Mouse (Mus musculus) thymus, adult 2 months (tissue): ENCODE data around the gene C2cd5. TPM values are rescaled to one million over a fixed set of nuclear protein-coding genes. Genes with fewer than 3 reads are reported as not detected.

ENCODE experiments used
- DNase-seq: peaks from one replicate; pipeline ENCODE4 v3.0.0; 2021
- H3K27ac ChIP-seq: fragments of 200-500 bp; 2 replicates; pipeline ENCODE4 v1.5.1; 2012; ENCODE audit warnings: low read length, control low read depth; ENCODE audit not compliant: control insufficient read depth, insufficient read depth
- H3K27me3 ChIP-seq: fragments of 200-500 bp; 2 replicates; pipeline ENCODE4 v1.6.1; 2012; ENCODE audit warnings: mild to moderate bottlenecking, low read length, moderate library complexity, mixed read lengths; ENCODE audit not compliant: control insufficient read depth, insufficient read depth
- H3K36me3 ChIP-seq: fragments of 200-500 bp; 2 replicates; pipeline ENCODE4 v1.6.1; 2012; ENCODE audit warnings: mild to moderate bottlenecking, low read length, moderate library complexity; ENCODE audit not compliant: control insufficient read depth, insufficient read depth
- H3K4me1 ChIP-seq: fragments of 200-500 bp; replicated peaks from 2 replicates; pipeline ENCODE4 v1.6.1; 2012; ENCODE audit warnings: low read length; ENCODE audit not compliant: control insufficient read depth, insufficient read depth
- H3K4me3 ChIP-seq: fragments of 200-500 bp; 2 replicates; pipeline ENCODE4 v1.5.1; 2012; ENCODE audit warnings: mild to moderate bottlenecking, low read length, control low read depth, moderate library complexity; ENCODE audit not compliant: control insufficient read depth, insufficient read depth
- CTCF ChIP-seq: fragments of 200-500 bp; IDR thresholded peaks from 2 replicates; pipeline ENCODE4 v1.5.1; 2012; ENCODE audit warnings: mild to moderate bottlenecking, control low read depth, low read length, moderate library complexity, borderline replicate concordance; ENCODE audit not compliant: control insufficient read depth, poor library complexity, insufficient read depth; ENCODE audit errors: extremely low read depth
- POLR2A ChIP-seq: fragments of 200-500 bp; IDR thresholded peaks from 2 replicates; pipeline ENCODE4 v1.6.1; 2012; ENCODE audit warnings: mild to moderate bottlenecking, low read length, control low read depth, moderate library complexity; ENCODE audit not compliant: control insufficient read depth, poor library complexity, insufficient read depth; ENCODE audit errors: extremely low read depth
- WGBS: fragments of 180-500 bp; shearing (Covaris S2); methylation state at CpG from one replicate; pipeline ENCODE4 v1.1.7; 2018; 5-methylcytosine and 5-hydroxymethylcytosine counted together
- polyA plus RNA-seq: library from polyadenylated mRNA; depleted of rRNA; stranded (reverse); fragments of >200 nt; gene quantifications from 2 replicates; pipeline ENCODE4 v1.2.3, GENCODE M21; 2012

C2cd5 gene
- polyA plus RNA-seq, 1 experiment: 36.2 TPM

- Histone ChIP-seq H3K27me3 (no peaks in the 10 kb centered on the region), H3K27ac (peak overlapping the region; percentile 44; the same call in 1 of the 2 replicates), H3K4me1 (peaks cover 59% of the 10 kb centered on the region), H3K4me3 (no peak overlapping the region), H3K36me3 (no peaks in the 10 kb centered on the region)
- 57% methylated on average over 7 of the region's 7 CpGs for WGBS
- TF ChIP-seq CTCF (no peak), POLR2A (no peak)
- no peak for DNase-seq
Measured at GRCm38 (mm10) chr6:143110371-143110770, 10.4 kb upstream of the C2cd5 start.

GRCm38 (mm10) chr6:143109622-143110218 is 9.8 kb upstream of the C2cd5 start:
- TF ChIP-seq POLR2A (no peak), CTCF (no peak)
- Histone ChIP-seq H3K27ac (peak overlapping the region; percentile 16; the same call in 1 of the 2 replicates), H3K4me1 (peaks cover 52% of the 10 kb centered on the region), H3K36me3 (no peaks in the 10 kb centered on the region), H3K4me3 (no peak overlapping the region), H3K27me3 (no peaks in the 10 kb centered on the region)
- DNase-seq: no peak
- WGBS: 59% methylated on average over 16 of the region's 16 CpGs

- TF ChIP-seq CTCF (no peak), POLR2A (no peak)
- H3K36me3 ChIP-seq: no peaks in the 10 kb centered on the region
- H3K27ac ChIP-seq: no peak overlapping the region
- no peak for DNase-seq
- peaks cover 44% of the 10 kb centered on the region for H3K4me1 ChIP-seq
- no peak overlapping the region for H3K4me3 ChIP-seq
- 96% methylated on average over 13 of the region's 13 CpGs for WGBS
- H3K27me3 ChIP-seq: no peaks in the 10 kb centered on the region
Measured at GRCm38 (mm10) chr6:143108031-143108430, 8.1 kb upstream of the C2cd5 start.

GRCm38 (mm10) chr6:143107611-143108010 is 7.7 kb upstream of the C2cd5 start:
- 95% methylated on average over 4 of the region's 4 CpGs for WGBS
- no peak overlapping the region for H3K27ac ChIP-seq
- TF ChIP-seq POLR2A: no peak
- no peak for TF ChIP-seq CTCF
- H3K4me3 ChIP-seq: no peak overlapping the region
- H3K36me3 ChIP-seq: no peaks in the 10 kb centered on the region
- H3K27me3 ChIP-seq: no peaks in the 10 kb centered on the region
- DNase-seq: no peak
- H3K4me1 ChIP-seq: peaks cover 44% of the 10 kb centered on the region

- 25% methylated on average over 3 of the region's 3 CpGs for WGBS
- H3K4me1 ChIP-seq: peaks cover 34% of the 10 kb centered on the region
- H3K27ac ChIP-seq: no peak overlapping the region
- DNase-seq: no peak
- no peak overlapping the region for H3K4me3 ChIP-seq
- no peaks in the 10 kb centered on the region for H3K36me3 ChIP-seq
- TF ChIP-seq CTCF (no peak), POLR2A (no peak)
- no peaks in the 10 kb centered on the region for H3K27me3 ChIP-seq
Measured at GRCm38 (mm10) chr6:143105766-143106165, 5.8 kb upstream of the C2cd5 start.

- H3K27me3 ChIP-seq: no peaks in the 10 kb centered on the region
- no peaks in the 10 kb centered on the region for H3K36me3 ChIP-seq
- TF ChIP-seq POLR2A (no peak), CTCF (no peak)
- H3K4me3 ChIP-seq: no peak overlapping the region
- H3K27ac ChIP-seq: no peak overlapping the region
- no peak for DNase-seq
- 48% methylated on average over 7 of the region's 7 CpGs for WGBS
- peaks cover 24% of the 10 kb centered on the region for H3K4me1 ChIP-seq
Measured at GRCm38 (mm10) chr6:143103981-143104680, 4.2 kb upstream of the C2cd5 start.
